Mouse (Mus musculus) left cerebral cortex, adult 9 months (tissue): ENCODE data around the gene H2-Eb1.
A peak's percentile ranks its signal among the peaks of the same experiment; 100 is the strongest.

Source experiments
- DNase-seq, 2 experiments: peaks; one replicate each; pipeline ENCODE4 v3.0.0; 2022; ENCODE audit warnings: low spot score in 2 of 2

Gene H2-Eb1

GRCm38 (mm10) chr17:34305380-34306030 is at the start of gene H2-Eb1:
Gene H2-Eb1 (plus strand): TSS chr17:34305867.
- peak; percentile 73 to 96 for DNase-seq

- DNase-seq, result no peak
Measured at GRCm38 (mm10) chr17:34256501-34256900, 49.2 kb upstream of the H2-Eb1 start.

- DNase-seq, result peak in 1 of 2 experiments; percentile 90
Measured at GRCm38 (mm10) chr17:34257594-34258375, 47.9 kb upstream of the H2-Eb1 start, which contains the start of gene H2-Ab1. Gene H2-Ab1 (plus strand): TSS chr17:34257689.

- DNase-seq, result no peak
Measured at GRCm38 (mm10) chr17:34260551-34260950, 45.1 kb upstream of the H2-Eb1 start.

- DNase-seq, result peak in 1 of 2 experiments; percentile 84
Measured at GRCm38 (mm10) chr17:34261502-34261901, 44.2 kb upstream of the H2-Eb1 start.

- peak in 1 of 2 experiments; percentile 77 for DNase-seq
Measured at GRCm38 (mm10) chr17:34263068-34263467, 42.6 kb upstream of the H2-Eb1 start.

- no peak for DNase-seq
Measured at GRCm38 (mm10) chr17:34263811-34264371, 41.8 kb upstream of the H2-Eb1 start.

- DNase-seq, result no peak
Measured at GRCm38 (mm10) chr17:34264452-34265351, 41.0 kb upstream of the H2-Eb1 start.

- no peak for DNase-seq
Measured at GRCm38 (mm10) chr17:34268262-34268661, 37.4 kb upstream of the H2-Eb1 start.

GRCm38 (mm10) chr17:34268748-34269147 is 36.9 kb upstream of the H2-Eb1 start:
- no peak for DNase-seq

GRCm38 (mm10) chr17:34269817-34270216 is 35.9 kb upstream of the H2-Eb1 start:
- DNase-seq, result no peak

- no peak for DNase-seq
Measured at GRCm38 (mm10) chr17:34270230-34270629, 35.4 kb upstream of the H2-Eb1 start.

GRCm38 (mm10) chr17:34270940-34271339 is 34.7 kb upstream of the H2-Eb1 start:
- DNase-seq, result no peak

- no peak for DNase-seq
Measured at GRCm38 (mm10) chr17:34272102-34272501, 33.6 kb upstream of the H2-Eb1 start.

GRCm38 (mm10) chr17:34280499-34281038 is 25.1 kb upstream of the H2-Eb1 start:
- no peak for DNase-seq

GRCm38 (mm10) chr17:34281836-34282235 is 23.8 kb upstream of the H2-Eb1 start:
- no peak for DNase-seq

- DNase-seq, result no peak
Measured at GRCm38 (mm10) chr17:34285371-34285770, 20.3 kb upstream of the H2-Eb1 start.

- no peak for DNase-seq
Measured at GRCm38 (mm10) chr17:34285848-34286247, 19.8 kb upstream of the H2-Eb1 start.

GRCm38 (mm10) chr17:34286501-34286900 is 19.2 kb upstream of the H2-Eb1 start:
- no peak for DNase-seq

- DNase-seq, result no peak
Measured at GRCm38 (mm10) chr17:34286999-34287398, 18.7 kb upstream of the H2-Eb1 start.

- peak; percentile 48 to 95 for DNase-seq
Measured at GRCm38 (mm10) chr17:34287648-34288047, 18.0 kb upstream of the H2-Eb1 start, which contains the start of gene H2-Aa. Gene H2-Aa (minus strand): TSS chr17:34287823.
